Mouse (Mus musculus): ENCODE measurements around the gene Dtl. TPM values are rescaled to one million over a fixed set of nuclear protein-coding genes. Genes with fewer than 3 reads are reported as not detected.

Gene Dtl
- polyA plus RNA-seq, 1 experiment from 2014 or later = 19.2 TPM

- Histone ChIP-seq H3K9me3 (replicated peaks; ENCODE audit: control insufficient read depth, low read length) (no peaks in the 10 kb centered on the region), H3K4me3 (ENCODE audit: low read depth, low read length) (no peak overlapping the region), H3K27ac (ENCODE audit: low read depth, low read length) (no peak overlapping the region), H3K9ac (ENCODE audit: low read length) (no peak overlapping the region), H3K27me3 (replicated peaks; ENCODE audit: control insufficient read depth, insufficient read depth, low read length) (no peaks in the 10 kb centered on the region), H3K4me2 (ENCODE audit: low read length) (no peak overlapping the region), H3K36me3 (ENCODE audit: control insufficient read depth, insufficient read depth, low read length) (peaks cover 96% of the 10 kb centered on the region), H3K4me1 (ENCODE audit: control insufficient read depth, insufficient read depth, low read length) (no peaks in the 10 kb centered on the region)
- DNase-seq (ENCODE audit: low spot score) (no peak), ATAC-seq (no peak)
- 85% methylated on average over 9 of the region's 9 CpGs for WGBS
These were observed 36.3 kb upstream of the Dtl start for GRCm38 (mm10) chr1:191611686-191612085.

DNA sequence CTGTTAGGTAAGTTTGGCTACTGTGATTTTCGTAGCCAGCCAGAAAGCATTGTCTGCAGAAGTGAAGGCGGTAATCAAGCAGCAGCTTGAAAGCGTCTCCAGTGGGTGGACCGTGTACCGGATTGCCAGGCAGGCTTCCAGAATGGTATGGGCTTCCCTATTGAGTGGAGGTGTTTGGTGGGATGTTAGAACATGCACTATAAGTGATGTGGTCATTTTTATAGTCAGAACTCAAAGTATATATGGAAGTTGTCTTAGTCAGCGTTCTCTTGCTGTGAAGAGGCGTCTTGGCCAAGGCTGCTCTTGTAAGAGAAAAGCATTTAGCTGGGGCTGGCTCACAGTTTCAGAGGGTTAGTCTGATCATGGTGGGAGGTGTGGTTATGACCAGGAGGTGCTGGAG, 35.0 kb upstream of the Dtl start:
- H3K9me3 ChIP-seq (replicated peaks; ENCODE audit: control insufficient read depth, low read length) = no peaks in the 10 kb centered on the region
- H3K36me3 ChIP-seq (ENCODE audit: control insufficient read depth, insufficient read depth, low read length) = peaks cover 92% of the 10 kb centered on the region
- WGBS = 94% methylated on average over 7 of the region's 7 CpGs
- DNase-seq (ENCODE audit: low spot score) = no peak
- H3K4me1 ChIP-seq (ENCODE audit: control insufficient read depth, insufficient read depth, low read length) = no peaks in the 10 kb centered on the region
- H3K4me2 ChIP-seq (ENCODE audit: low read length) = no peak overlapping the region
- H3K27me3 ChIP-seq (replicated peaks; ENCODE audit: control insufficient read depth, insufficient read depth, low read length) = no peaks in the 10 kb centered on the region
- no peak overlapping the region for H3K4me3 ChIP-seq (ENCODE audit: low read depth, low read length)
- no peak for ATAC-seq
- no peak overlapping the region for H3K27ac ChIP-seq (ENCODE audit: low read depth, low read length)
- H3K9ac ChIP-seq (ENCODE audit: low read length) = no peak overlapping the region

DNA sequence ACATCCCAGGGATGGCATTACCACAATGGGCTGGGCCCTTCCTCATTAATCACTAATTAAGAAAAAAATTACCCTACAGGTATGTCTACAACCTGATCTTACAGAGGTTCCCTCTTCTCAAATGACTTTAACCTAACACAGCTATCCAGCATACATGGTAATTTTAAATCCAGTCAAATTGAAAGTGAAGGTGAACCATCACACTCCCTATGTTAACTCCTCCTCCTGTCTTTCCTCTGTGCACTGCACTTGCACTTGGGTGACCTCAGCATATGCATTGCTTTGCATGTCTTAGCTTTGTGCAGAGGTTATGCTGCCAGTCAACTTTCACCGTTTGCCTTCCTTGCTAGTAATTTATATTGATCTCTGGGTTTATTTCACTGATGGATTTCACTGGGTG, 34.2 kb upstream of the Dtl start:
- no peaks in the 10 kb centered on the region for H3K4me1 ChIP-seq (ENCODE audit: control insufficient read depth, insufficient read depth, low read length)
- 89% methylated on average over 1 of the region's 1 CpGs for WGBS
- no peak overlapping the region for H3K4me2 ChIP-seq (ENCODE audit: low read length)
- H3K9me3 ChIP-seq (replicated peaks; ENCODE audit: control insufficient read depth, low read length) = no peaks in the 10 kb centered on the region
- no peaks in the 10 kb centered on the region for H3K27me3 ChIP-seq (replicated peaks; ENCODE audit: control insufficient read depth, insufficient read depth, low read length)
- no peak for ATAC-seq
- H3K4me3 ChIP-seq (ENCODE audit: low read depth, low read length) = no peak overlapping the region
- no peak for DNase-seq (ENCODE audit: low spot score)
- H3K36me3 ChIP-seq (ENCODE audit: control insufficient read depth, insufficient read depth, low read length) = peaks cover 91% of the 10 kb centered on the region
- no peak overlapping the region for H3K27ac ChIP-seq (ENCODE audit: low read depth, low read length)
- no peak overlapping the region for H3K9ac ChIP-seq (ENCODE audit: low read length)

- H3K36me3 ChIP-seq (ENCODE audit: control insufficient read depth, insufficient read depth, low read length) = peaks cover 88% of the 10 kb centered on the region
- WGBS = 94% methylated on average over 6 of the region's 6 CpGs
These were observed 33.7 kb upstream of the Dtl start for GRCm38 (mm10) chr1:191609051-191609450.

DNA sequence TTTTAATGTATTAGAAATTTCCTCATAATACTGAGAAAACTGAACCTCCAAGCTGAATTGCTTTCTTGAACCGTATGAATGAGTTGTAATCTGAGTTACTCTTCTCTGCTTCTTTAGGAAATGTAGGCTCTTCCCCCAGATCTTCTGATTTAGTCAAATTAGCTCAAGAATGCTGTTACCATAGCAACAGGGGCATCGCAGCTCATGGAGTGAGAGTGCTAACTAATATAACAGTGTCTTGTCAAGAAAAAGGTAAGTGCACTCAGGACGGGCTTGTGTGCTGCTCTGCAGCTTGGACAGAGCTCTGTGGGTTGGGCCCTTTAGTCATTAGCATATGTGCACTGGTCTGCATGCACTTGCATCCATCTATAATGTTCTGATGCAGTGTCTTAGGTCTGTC, 29.3 kb upstream of the Dtl start:
- no peaks in the 10 kb centered on the region for H3K4me1 ChIP-seq (ENCODE audit: control insufficient read depth, insufficient read depth, low read length)
- ATAC-seq = no peak
- H3K4me3 ChIP-seq (ENCODE audit: low read depth, low read length) = no peak overlapping the region
- H3K27ac ChIP-seq (ENCODE audit: low read depth, low read length) = no peak overlapping the region
- WGBS = 73% methylated on average over 3 of the region's 3 CpGs
- no peaks in the 10 kb centered on the region for H3K27me3 ChIP-seq (replicated peaks; ENCODE audit: control insufficient read depth, insufficient read depth, low read length)
- no peak overlapping the region for H3K4me2 ChIP-seq (ENCODE audit: low read length)
- no peaks in the 10 kb centered on the region for H3K9me3 ChIP-seq (replicated peaks; ENCODE audit: control insufficient read depth, low read length)
- peaks cover 63% of the 10 kb centered on the region for H3K36me3 ChIP-seq (ENCODE audit: control insufficient read depth, insufficient read depth, low read length)
- peak; percentile 41 for DNase-seq (ENCODE audit: low spot score)
- no peak overlapping the region for H3K9ac ChIP-seq (ENCODE audit: low read length)

More at GRCm38 (mm10) chr1:191609051-191609450, 33.7 kb upstream of the Dtl start:
- Histone ChIP-seq H3K9me3 (replicated peaks; ENCODE audit: control insufficient read depth, low read length) (no peaks in the 10 kb centered on the region), H3K4me3 (ENCODE audit: low read depth, low read length) (no peak overlapping the region), H3K27me3 (replicated peaks; ENCODE audit: control insufficient read depth, insufficient read depth, low read length) (no peaks in the 10 kb centered on the region), H3K4me1 (ENCODE audit: control insufficient read depth, insufficient read depth, low read length) (no peaks in the 10 kb centered on the region), H3K4me2 (ENCODE audit: low read length) (no peak overlapping the region), H3K27ac (ENCODE audit: low read depth, low read length) (no peak overlapping the region), H3K9ac (ENCODE audit: low read length) (no peak overlapping the region)
- no peak for DNase-seq (ENCODE audit: low spot score)
- ATAC-seq = no peak

DNA sequence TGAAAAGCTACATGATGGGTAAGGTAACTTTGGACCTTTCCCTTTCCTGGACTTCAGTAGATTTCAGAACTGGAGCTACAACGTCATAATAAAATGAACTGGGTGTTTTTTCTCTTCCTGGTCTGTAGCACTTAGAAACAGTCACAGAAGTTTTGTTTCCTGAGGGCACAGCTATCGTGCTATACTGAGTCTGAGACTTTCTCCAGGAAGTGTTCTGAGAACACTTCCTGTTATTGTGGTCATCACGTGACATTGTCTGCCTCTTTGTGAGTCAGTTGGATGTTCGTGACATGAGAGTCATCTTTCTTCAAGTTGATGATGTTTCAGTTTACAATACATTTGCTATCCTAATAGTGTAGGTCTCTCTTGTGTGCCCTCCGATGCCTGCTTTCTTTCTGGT, 23.9 kb upstream of the Dtl start:
- WGBS = 88% methylated on average over 5 of the region's 5 CpGs
- ATAC-seq (no peak), DNase-seq (ENCODE audit: low spot score) (no peak)
- Histone ChIP-seq H3K27me3 (replicated peaks; ENCODE audit: control insufficient read depth, insufficient read depth, low read length) (no peaks in the 10 kb centered on the region), H3K4me3 (ENCODE audit: low read depth, low read length) (no peak overlapping the region), H3K27ac (ENCODE audit: low read depth, low read length) (no peak overlapping the region), H3K36me3 (ENCODE audit: control insufficient read depth, insufficient read depth, low read length) (peaks cover 59% of the 10 kb centered on the region), H3K9me3 (replicated peaks; ENCODE audit: control insufficient read depth, low read length) (no peaks in the 10 kb centered on the region), H3K4me1 (ENCODE audit: control insufficient read depth, insufficient read depth, low read length) (no peaks in the 10 kb centered on the region), H3K9ac (ENCODE audit: low read length) (no peak overlapping the region), H3K4me2 (ENCODE audit: low read length) (no peak overlapping the region)

DNA sequence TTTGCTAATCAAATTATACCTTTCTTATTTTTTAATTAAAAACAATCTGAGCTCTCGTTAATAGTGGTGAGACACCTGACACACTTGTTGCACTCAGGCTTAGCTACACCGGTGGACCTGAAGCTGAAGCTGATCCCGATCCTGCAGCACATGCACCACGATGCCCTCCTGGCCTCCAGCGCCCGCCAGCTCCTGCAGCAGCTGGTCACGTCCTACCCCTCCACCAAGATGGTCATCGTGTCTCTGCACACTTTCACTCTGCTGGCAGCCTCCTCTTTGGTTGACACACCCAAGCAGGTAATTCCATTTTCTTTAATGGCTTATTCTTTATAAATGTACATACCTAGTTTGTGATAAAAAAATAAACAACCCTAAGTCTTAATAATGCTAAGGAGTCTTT, 20.7 kb upstream of the Dtl start:
- H3K4me1 ChIP-seq (ENCODE audit: control insufficient read depth, insufficient read depth, low read length) = no peaks in the 10 kb centered on the region
- no peak overlapping the region for H3K4me2 ChIP-seq (ENCODE audit: low read length)
- no peaks in the 10 kb centered on the region for H3K27me3 ChIP-seq (replicated peaks; ENCODE audit: control insufficient read depth, insufficient read depth, low read length)
- no peaks in the 10 kb centered on the region for H3K9me3 ChIP-seq (replicated peaks; ENCODE audit: control insufficient read depth, low read length)
- ATAC-seq (no peak), DNase-seq (ENCODE audit: low spot score) (no peak)
- no peak overlapping the region for H3K9ac ChIP-seq (ENCODE audit: low read length)
- H3K27ac ChIP-seq (ENCODE audit: low read depth, low read length) = no peak overlapping the region
- peaks cover 73% of the 10 kb centered on the region for H3K36me3 ChIP-seq (ENCODE audit: control insufficient read depth, insufficient read depth, low read length)
- no peak overlapping the region for H3K4me3 ChIP-seq (ENCODE audit: low read depth, low read length)
- 97% methylated on average over 8 of the region's 8 CpGs for WGBS

GRCm38 (mm10) chr1:191592016-191592720, 16.8 kb upstream of the Dtl start:
- Histone ChIP-seq H3K9me3 (replicated peaks; ENCODE audit: control insufficient read depth, low read length) (no peaks in the 10 kb centered on the region), H3K4me2 (ENCODE audit: low read length) (no peak overlapping the region), H3K36me3 (ENCODE audit: control insufficient read depth, insufficient read depth, low read length) (peaks cover 79% of the 10 kb centered on the region), H3K27ac (ENCODE audit: low read depth, low read length) (no peak overlapping the region), H3K4me1 (ENCODE audit: control insufficient read depth, insufficient read depth, low read length) (no peaks in the 10 kb centered on the region), H3K9ac (ENCODE audit: low read length) (no peak overlapping the region), H3K27me3 (replicated peaks; ENCODE audit: control insufficient read depth, insufficient read depth, low read length) (no peaks in the 10 kb centered on the region), H3K4me3 (ENCODE audit: low read depth, low read length) (no peak overlapping the region)
- 87% methylated on average over 12 of the region's 12 CpGs for WGBS
- ATAC-seq = no peak
- DNase-seq (ENCODE audit: low spot score) = no peak

- Histone ChIP-seq H3K4me1 (ENCODE audit: control insufficient read depth, insufficient read depth, low read length) (no peaks in the 10 kb centered on the region), H3K9me3 (replicated peaks; ENCODE audit: control insufficient read depth, low read length) (no peaks in the 10 kb centered on the region), H3K36me3 (ENCODE audit: control insufficient read depth, insufficient read depth, low read length) (peaks cover 76% of the 10 kb centered on the region), H3K27me3 (replicated peaks; ENCODE audit: control insufficient read depth, insufficient read depth, low read length) (no peaks in the 10 kb centered on the region), H3K27ac (ENCODE audit: low read depth, low read length) (no peak overlapping the region), H3K4me2 (ENCODE audit: low read length) (no peak overlapping the region), H3K4me3 (ENCODE audit: low read depth, low read length) (no peak overlapping the region), H3K9ac (ENCODE audit: low read length) (no peak overlapping the region)
- DNase-seq (ENCODE audit: low spot score) (no peak), ATAC-seq (no peak)
- WGBS = 94% methylated on average over 2 of the region's 2 CpGs
These were observed 13.4 kb upstream of the Dtl start for GRCm38 (mm10) chr1:191588749-191589148.
